Mouse (Mus musculus) gastrocnemius, postnatal 25 days (tissue): Measurements from ENCODE around the gene Cd70. TPM values are rescaled to one million over a fixed set of nuclear protein-coding genes. Genes with fewer than 3 reads are reported as not detected.

Experiments
- DNase-seq: peaks from one replicate; pipeline ENCODE4 v3.0.0; 2022
- long read RNA-seq, 2 experiments: library from polyadenylated mRNA; stranded (forward); transcript quantifications; one replicate each; pipeline ENCODE4 v2.0.0; 2021
- total RNA-seq, 2 experiments: library from RNA; stranded (reverse); gene quantifications; 1 replicate in 1 of 2; 2 replicates in 1 of 2; pipeline ENCODE4 v1.2.3; 2021

Cd70 gene
- total RNA-seq: not detected
- long read RNA-seq, experiment 1: 0 reads
- long read RNA-seq, experiment 2: 0 reads

- DNase-seq: no peak
Observed at GRCm38 (mm10) chr17:57148994-57149803, at the start of gene Cd70. TSS of gene Cd70 (minus strand) at chr17:57149777.

DNA sequence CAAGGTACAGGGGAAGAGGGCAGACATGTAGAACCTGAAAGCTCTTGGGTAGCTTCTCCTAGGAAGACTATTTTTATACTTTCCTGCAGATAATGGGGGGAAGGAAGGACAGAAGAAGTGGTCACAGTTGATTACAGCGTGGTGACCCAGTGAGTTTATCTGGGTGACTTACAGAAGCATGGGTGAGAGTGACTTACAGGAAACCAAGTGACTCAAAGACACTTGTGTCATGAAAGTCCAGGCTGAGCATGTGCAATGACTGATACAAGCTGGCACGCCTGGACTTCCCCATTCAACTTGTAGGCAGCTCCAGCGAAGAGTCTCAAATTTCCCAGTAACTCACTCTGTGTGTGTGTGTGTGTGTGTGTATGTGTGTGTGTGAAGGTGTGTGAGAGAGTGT is 48.7 kb upstream of the Cd70 start:
- DNase-seq: no peak

DNA sequence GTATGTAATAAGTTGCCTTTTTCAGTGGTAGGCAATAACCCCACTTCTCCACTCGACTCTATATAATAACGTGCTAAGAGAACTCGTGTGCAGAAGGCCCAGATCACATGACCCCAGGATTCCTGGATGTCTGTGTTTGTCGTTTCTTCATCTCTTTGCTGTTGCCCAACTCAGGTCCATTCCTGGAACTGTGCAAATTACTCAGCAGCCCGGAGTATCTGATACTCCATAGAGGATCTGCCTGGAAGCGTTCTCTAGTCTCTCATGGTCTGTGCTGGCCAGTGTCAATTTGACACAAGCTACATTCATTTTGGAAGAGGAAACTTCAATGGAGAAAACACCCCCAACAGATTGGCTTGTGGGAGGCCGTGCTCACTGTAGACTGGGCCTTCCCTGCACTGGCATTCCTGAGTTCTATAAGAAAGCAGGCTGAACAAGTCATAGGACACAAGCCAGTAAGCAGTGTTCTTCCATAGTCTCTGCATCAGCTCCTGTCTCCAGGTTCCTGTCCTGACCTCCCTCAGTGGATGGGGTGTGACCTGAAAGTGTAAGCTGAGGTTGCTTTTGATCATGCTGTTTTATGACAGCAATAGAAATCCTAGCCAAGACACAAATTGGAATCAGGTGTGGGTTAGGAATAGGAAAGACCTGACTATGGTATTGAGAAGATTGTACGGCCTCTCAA is 45.9 kb upstream of the Cd70 start:
- DNase-seq: no peak

GRCm38 (mm10) chr17:57194771-57195170 is 45.2 kb upstream of the Cd70 start:
- no peak for DNase-seq

- DNase-seq: peak; percentile 21
Observed at GRCm38 (mm10) chr17:57194041-57194507, 44.5 kb upstream of the Cd70 start, which contains the start of gene Tnfsf14. TSS of gene Tnfsf14 (minus strand) at chr17:57194177.

DNA sequence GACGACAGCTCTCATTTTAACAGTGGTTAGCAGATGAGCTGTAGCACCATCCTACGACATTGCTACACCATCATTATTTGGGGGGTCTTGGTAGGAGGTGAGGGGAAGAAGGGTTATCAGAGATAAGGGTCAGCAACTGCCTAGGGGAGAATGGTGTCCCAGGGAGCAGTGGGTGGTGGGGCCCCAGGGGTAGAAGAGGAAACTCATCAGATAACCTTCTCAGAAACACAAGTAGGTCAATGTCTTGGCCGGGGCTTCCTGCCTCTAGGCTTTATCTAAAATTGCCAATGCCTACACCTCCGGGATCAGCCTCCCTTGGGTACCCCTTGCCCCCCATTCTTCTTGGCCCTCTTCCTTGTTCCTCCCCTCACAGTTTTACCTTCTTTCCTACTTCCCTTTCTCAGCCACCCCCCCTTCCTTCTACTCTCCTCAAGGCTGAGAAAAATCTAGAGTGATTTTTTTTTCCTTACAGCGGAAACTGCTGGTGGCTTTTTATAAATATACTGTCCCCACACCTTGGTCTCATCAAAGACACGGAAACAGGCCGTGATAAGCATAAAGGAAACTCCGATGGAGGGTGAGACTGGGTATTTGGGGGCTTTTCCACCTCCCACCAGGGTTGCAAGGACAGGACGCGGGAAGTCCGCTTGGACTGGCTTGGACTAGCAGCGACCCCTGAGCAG is 39.1 kb upstream of the Cd70 start:
- DNase-seq: no peak

DNA sequence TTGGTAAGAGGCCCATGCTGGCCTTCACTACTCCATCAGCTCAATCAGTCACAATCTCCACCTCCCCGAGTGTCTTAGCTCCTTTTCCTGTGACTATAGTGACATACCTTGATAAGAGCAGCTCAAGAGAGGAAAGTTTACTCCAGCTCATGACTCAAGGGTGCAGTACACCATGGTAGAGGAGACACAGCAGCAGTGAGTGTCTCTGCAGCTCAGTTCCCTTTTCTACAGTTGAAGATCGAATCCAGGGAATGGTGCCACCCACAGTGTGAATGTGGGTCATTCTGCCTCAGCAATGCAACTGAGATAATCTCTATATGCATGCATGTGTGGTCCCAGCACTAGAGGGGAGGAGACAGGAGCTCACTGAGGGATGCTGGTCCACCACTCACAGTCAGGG is 36.1 kb upstream of the Cd70 start:
- no peak for DNase-seq

DNA sequence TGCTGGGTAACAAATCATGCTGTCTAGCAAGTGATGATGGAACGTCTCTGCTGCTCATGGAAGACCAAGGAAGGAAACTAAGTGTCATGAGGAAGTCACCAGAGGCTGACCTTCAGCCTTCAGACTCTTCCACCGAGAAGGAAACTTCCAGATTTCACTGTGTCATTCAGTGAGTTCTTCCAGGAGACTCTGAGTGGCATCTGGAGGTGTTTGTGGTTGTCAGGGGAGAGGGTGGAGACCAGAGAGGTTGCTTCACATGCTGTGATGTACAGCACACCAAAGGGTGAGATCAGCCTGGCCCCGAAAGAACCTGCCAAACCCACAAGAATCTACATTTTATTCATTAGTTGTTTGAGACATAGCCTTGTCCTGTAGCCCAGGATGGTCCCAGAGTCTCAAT is 33.3 kb upstream of the Cd70 start:
- no peak for DNase-seq

- DNase-seq: no peak
Observed at GRCm38 (mm10) chr17:57180363-57180762, 30.8 kb upstream of the Cd70 start.

- no peak for DNase-seq
Observed at GRCm38 (mm10) chr17:57173351-57173750, 23.8 kb upstream of the Cd70 start.

DNA sequence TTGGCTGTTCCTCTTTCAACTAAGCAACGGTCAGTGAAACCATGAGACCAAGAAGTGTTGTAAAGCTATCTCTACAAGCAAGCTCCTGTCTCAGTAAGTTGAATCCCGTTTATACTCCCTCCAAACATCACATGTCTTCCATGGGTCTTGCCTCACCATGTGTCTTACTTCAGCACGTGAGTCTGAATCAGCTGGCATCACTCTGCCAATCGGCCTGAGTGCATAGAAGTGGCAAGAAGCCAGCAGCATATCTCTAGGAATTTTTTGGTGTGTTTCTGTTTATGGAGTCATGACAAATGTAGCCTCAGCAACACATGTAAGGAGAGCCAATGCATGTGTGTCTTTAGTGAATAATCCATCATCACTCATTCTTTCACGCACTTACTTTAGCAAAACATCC is 22.8 kb upstream of the Cd70 start:
- no peak for DNase-seq

GRCm38 (mm10) chr17:57170616-57171260 is 21.2 kb upstream of the Cd70 start:
- no peak for DNase-seq

GRCm38 (mm10) chr17:57166800-57167791 is 17.5 kb upstream of the Cd70 start:
- DNase-seq: peak; percentile 62

DNA sequence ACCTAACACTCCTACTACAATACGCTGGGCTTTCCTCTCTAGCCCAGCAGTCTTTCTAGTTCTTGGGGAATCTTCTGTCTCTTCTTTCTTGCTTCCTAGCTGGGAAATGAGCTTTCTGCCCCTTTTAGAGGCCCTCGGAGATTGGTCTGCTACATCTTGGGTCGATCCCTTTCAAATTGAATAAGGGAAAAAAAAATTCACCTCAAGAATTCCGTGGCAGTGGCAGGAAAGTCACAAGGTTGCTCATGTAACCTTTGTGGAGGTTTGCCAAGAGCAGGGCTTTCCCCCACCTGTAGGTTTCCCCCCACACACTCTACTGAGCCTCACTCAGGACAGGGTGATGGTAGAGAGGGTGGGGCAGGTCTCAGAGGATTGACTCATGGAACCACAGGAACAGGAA is 4.2 kb upstream of the Cd70 start:
- DNase-seq: no peak

GRCm38 (mm10) chr17:57153006-57153405 is 3.4 kb upstream of the Cd70 start:
- DNase-seq: no peak

DNA sequence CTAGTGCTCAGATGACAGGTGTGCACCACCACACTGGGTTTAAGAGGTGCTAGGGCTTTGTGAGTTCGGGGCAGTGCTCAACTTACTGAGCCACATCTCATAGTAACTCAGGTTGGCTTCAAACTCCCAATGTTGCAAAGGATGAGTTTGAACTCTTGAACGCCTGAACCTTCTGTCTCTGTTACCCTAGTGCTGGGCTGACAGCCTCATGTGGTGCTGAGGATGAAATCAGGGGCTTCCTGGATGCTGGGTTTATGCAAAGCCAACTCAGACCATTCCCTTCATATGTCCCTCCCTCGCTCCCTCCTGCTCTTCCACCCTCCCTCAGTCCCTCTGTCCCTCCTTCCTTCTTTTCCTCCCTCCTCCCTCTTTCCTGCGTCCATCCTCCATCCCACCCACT is 1.2 kb downstream of the Cd70 start:
- no peak for DNase-seq

GRCm38 (mm10) chr17:57145115-57145514 is 4.5 kb downstream of the Cd70 start:
- no peak for DNase-seq

DNA sequence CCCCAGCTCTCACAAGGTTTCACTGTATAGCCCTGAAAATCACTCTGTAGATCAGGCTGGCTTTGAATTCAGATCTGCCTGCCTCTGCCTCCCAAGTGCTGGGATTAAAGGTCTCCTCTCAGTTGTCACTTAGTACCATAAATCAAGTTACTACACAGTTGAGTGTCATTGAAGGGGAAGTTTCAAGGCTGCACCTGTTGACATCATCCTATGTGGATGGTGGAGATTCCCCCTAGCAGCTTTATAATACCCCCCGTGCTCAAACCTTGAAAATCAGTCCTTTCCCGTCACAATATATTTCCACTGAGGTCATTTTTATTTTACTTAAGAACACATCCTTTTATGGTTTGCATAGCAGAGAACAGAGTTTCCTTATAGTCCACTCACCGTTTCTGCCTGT is 5.9 kb downstream of the Cd70 start:
- DNase-seq: no peak

DNA sequence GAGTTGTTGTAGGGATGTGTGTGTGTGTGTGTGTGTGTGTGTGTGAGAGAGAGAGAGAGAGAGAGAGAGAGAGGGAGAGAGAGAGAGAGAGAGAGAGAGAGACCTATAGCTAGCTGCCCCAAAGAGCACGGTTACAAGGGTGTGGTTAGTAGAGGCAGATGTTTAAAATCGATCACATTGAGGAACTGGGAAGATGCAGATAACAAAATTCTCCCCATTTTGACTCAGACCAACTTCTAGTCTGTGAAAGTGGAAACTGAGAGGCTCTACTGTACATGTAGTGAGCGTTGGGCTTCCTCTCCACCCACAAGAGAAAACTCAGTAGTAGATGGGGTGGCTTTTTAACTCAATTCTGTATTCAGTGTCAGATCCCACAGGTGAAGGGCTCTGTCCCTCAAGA is 9.9 kb downstream of the Cd70 start:
- DNase-seq: no peak

DNA sequence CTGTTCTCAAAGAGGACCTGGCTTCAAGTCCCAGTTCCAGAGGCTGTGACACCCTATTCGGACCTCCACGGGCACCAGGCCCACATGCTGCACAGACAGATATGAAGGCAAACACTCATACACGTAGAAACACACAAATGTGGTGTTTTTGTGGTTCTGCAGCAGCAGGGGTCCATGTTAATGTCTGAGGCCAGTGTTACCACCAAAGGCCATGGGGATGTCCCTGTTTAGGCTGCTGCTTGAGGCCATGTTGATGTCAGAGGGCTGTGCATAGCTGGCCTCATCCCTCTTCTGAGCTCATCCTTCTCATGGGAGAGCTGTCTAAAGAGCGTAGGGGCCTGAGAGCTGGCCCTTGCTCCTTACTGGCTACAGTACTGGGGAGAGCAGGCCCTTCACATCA is 10.9 kb downstream of the Cd70 start:
- no peak for DNase-seq

DNA sequence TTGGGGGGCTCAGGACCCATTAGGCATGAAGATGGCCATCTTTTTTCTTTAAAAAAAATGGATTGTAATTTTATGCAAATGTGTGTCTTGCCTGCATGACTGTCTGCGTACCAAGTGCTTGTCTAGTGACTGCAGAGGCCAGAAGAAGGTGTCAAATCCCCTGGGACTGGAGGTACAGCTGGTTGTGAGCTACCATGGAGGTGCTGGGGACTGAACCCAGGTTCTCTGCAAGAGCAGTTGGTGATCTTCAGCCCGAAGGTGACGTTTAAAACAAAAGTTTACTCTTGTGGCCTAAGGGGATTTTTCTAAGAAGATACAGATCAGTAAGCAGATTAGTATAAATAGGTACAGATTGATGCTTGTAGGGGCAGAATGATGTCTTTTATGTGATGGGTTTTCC is 13.9 kb downstream of the Cd70 start:
- DNase-seq: no peak
